Comparison of ENCODE assay signal across 8 mouse cellular contexts in genomic region chr1:180407171-180407671, GRCm38 (mm10).
A peak's percentile ranks its signal among the peaks of the same experiment; 100 is the strongest.
DNase-seq lines count a peak whose midpoint lies in the region; ATAC-seq and TF ChIP-seq lines count a peak whose summit lies in the region.

No protein-coding gene starts in this region.

- ATAC-seq in forebrain, embryonic 13.5 days = peak; percentile 80
- ATAC-seq in intestine, embryonic 16.5 days = peak; percentile 66
- peak; percentile 75 for ATAC-seq in neural tube, embryonic 15.5 days (ENCODE audit: low FRiP score)

- H3K4me1 ChIP-seq in brown adipose tissue, adult 24 weeks (ENCODE audit: control insufficient read depth, insufficient read depth, insufficient read length, low read length) = peaks cover 62% of the 10 kb centered on the region
- peaks cover 10% of the 10 kb centered on the region for H3K4me1 ChIP-seq in forebrain, embryonic 13.5 days
- peaks cover 62% of the 10 kb centered on the region for H3K4me1 ChIP-seq in intestine, embryonic 16.5 days (ENCODE audit: control insufficient read depth, insufficient read depth, low read length)
- H3K4me1 ChIP-seq in neural tube, embryonic 15.5 days = peaks cover 35% of the 10 kb centered on the region

- H3K4me3 ChIP-seq in layer of hippocampus, adult 2 months = peak overlapping the region; percentile 27; the same call in 1 of the 2 replicates
- H3K4me3 ChIP-seq in brown adipose tissue, adult 24 weeks (ENCODE audit: insufficient read depth, low read depth, low read length) = peak overlapping the region; percentile 18; the same call in 1 of the 2 replicates
- peak overlapping the region; percentile 9 for H3K4me3 ChIP-seq in forebrain, embryonic 13.5 days
- H3K4me3 ChIP-seq in intestine, embryonic 16.5 days (ENCODE audit: low read length) = peak overlapping the region; percentile 32
- H3K4me3 ChIP-seq in neural tube, embryonic 15.5 days (replicated peaks) = no peak overlapping the region

- DNase-seq in layer of hippocampus, adult 2 months (ENCODE audit: low spot score in 2 of 2) = peak in 1 of 2 experiments; percentile 63
- DNase-seq in layer of hippocampus, adult 8-10 months (ENCODE audit: low spot score in 2 of 2) = no peak
- peak; percentile 86 to 88 for DNase-seq in lung, adult 18-20 months
- DNase-seq in thymus, postnatal 36 days = peak; percentile 74 to 81

- H3K9me3 ChIP-seq in forebrain, embryonic 13.5 days (replicated peaks) = no peaks in the 10 kb centered on the region
- H3K9me3 ChIP-seq in intestine, embryonic 16.5 days (ENCODE audit: control insufficient read depth, low read length) = no peaks in the 10 kb centered on the region
- H3K9me3 ChIP-seq in neural tube, embryonic 15.5 days (replicated peaks) = no peaks in the 10 kb centered on the region

- TF ChIP-seq CTCF in layer of hippocampus, adult 2 months (conservative IDR thresholded peaks at IDR 0.05) = peak; percentile 89

- no peak overlapping the region for H3K9ac ChIP-seq in forebrain, embryonic 13.5 days
- peak overlapping the region; percentile 60 for H3K9ac ChIP-seq in intestine, embryonic 16.5 days (ENCODE audit: low read depth, low read length)
- no peak overlapping the region for H3K9ac ChIP-seq in neural tube, embryonic 15.5 days (replicated peaks)

- 11% methylated on average over 16 of the region's 16 CpGs for WGBS in forebrain, embryonic 13.5 days
- WGBS in intestine, embryonic 16.5 days = 18% methylated on average over 16 of the region's 16 CpGs
- 14% methylated on average over 16 of the region's 16 CpGs for WGBS in neural tube, embryonic 15.5 days

- H3K4me2 ChIP-seq in forebrain, embryonic 13.5 days = peak overlapping the region; percentile 54
- peak overlapping the region; percentile 32 for H3K4me2 ChIP-seq in intestine, embryonic 16.5 days (ENCODE audit: low read depth, low read length)
- peak overlapping the region; percentile 42 for H3K4me2 ChIP-seq in neural tube, embryonic 15.5 days

- H3K27me3 ChIP-seq in forebrain, embryonic 13.5 days = no peaks in the 10 kb centered on the region
- H3K27me3 ChIP-seq in intestine, embryonic 16.5 days (replicated peaks; ENCODE audit: control insufficient read depth, insufficient read depth, low read length) = no peaks in the 10 kb centered on the region
- H3K27me3 ChIP-seq in neural tube, embryonic 15.5 days (replicated peaks) = no peaks in the 10 kb centered on the region

- peak overlapping the region; percentile 71 for H3K27ac ChIP-seq in layer of hippocampus, adult 2 months
- peak overlapping the region; percentile 97 for H3K27ac ChIP-seq in brown adipose tissue, adult 24 weeks (replicated peaks; ENCODE audit: low read depth, low read length)
- H3K27ac ChIP-seq in forebrain, embryonic 13.5 days = no peak overlapping the region
- H3K27ac ChIP-seq in intestine, embryonic 16.5 days (ENCODE audit: low read length) = peak overlapping the region; percentile 66
- H3K27ac ChIP-seq in neural tube, embryonic 15.5 days (replicated peaks) = peak overlapping the region; percentile 52

- H3K36me3 ChIP-seq in forebrain, embryonic 13.5 days (ENCODE audit: poor library complexity, severe bottlenecking) = no peaks in the 10 kb centered on the region
- no peaks in the 10 kb centered on the region for H3K36me3 ChIP-seq in intestine, embryonic 16.5 days (ENCODE audit: control insufficient read depth, insufficient read depth, low read length)
- no peaks in the 10 kb centered on the region for H3K36me3 ChIP-seq in neural tube, embryonic 15.5 days

Comparison
In these comparisons a context has a peak if more than half of its experiments do, and no peak if none do; other contexts are left out.
1. DNase-seq: peak in lung, adult 18-20 months (2 of 2) and thymus, postnatal 36 days (2 of 2); none in layer of hippocampus, adult 8-10 months (0 of 2).
2. Peak in every context shown above with its lines, with median percentiles within 50 percentile points of each other: ATAC-seq and H3K4me2 ChIP-seq.